Comparison of ENCODE assay signal across 35 mouse cellular contexts in genomic region chr10:37090411-37090810, GRCm38 (mm10).
"Had no signal": no experiment of that assay in that cellular context is flagged by ENCODE, and none has a peak within 500 bp of the region (broad histone marks: within the 10 kb centered on the region; RNA-seq: fewer than 3 reads in every experiment).

No protein-coding gene starts in this region.

- H3K9me3 ChIP-seq: heart, embryonic 10.5 days; heart, embryonic 15.5 days; hindbrain, embryonic 15.5 days; intestine, embryonic 15.5 days; kidney, embryonic 15.5 days had no signal

- H3K27me3 ChIP-seq: heart, embryonic 12.5 days; heart, embryonic 13.5 days; heart, embryonic 15.5 days; hindbrain, embryonic 12.5 days; hindbrain, embryonic 13.5 days; hindbrain, embryonic 15.5 days; intestine, embryonic 15.5 days; kidney, embryonic 15.5 days had no signal

- DNase-seq: heart, postnatal 10 days; heart, postnatal 14 days; heart, postnatal 36 days; heart, postnatal 4 days; kidney, adult 11 months; kidney, adult 18-20 months; kidney, adult 2 months; kidney, adult 8-10 months; kidney, adult 9 months; kidney, postnatal 10 days; kidney, postnatal 14 days; kidney, postnatal 25 days; kidney, postnatal 36 days; kidney, postnatal 4 days; layer of hippocampus, adult 9-11 months; layer of hippocampus, postnatal 36 days had no signal

- H3K4me1 ChIP-seq: heart, embryonic 10.5 days; heart, embryonic 12.5 days; heart, embryonic 15.5 days; hindbrain, embryonic 12.5 days; hindbrain, embryonic 13.5 days; hindbrain, embryonic 15.5 days; intestine, embryonic 15.5 days; kidney, embryonic 15.5 days had no signal

- H3K36me3 ChIP-seq: heart, embryonic 10.5 days; heart, embryonic 12.5 days; heart, embryonic 13.5 days; heart, embryonic 15.5 days; hindbrain, embryonic 12.5 days; hindbrain, embryonic 13.5 days; hindbrain, embryonic 15.5 days; intestine, embryonic 15.5 days; kidney, embryonic 15.5 days had no signal

- H3K4me3 ChIP-seq: heart, embryonic 10.5 days; heart, embryonic 12.5 days; heart, embryonic 13.5 days; heart, embryonic 15.5 days; hindbrain, embryonic 12.5 days; hindbrain, embryonic 13.5 days; hindbrain, embryonic 15.5 days; intestine, embryonic 15.5 days; kidney, embryonic 15.5 days; layer of hippocampus, adult 2 months; left cerebral cortex, adult 2 months had no signal

- H3K4me2 ChIP-seq: heart, embryonic 11.5 days; heart, embryonic 12.5 days; heart, embryonic 13.5 days; heart, embryonic 15.5 days; hindbrain, embryonic 12.5 days; hindbrain, embryonic 13.5 days; hindbrain, embryonic 14.5 days; hindbrain, embryonic 15.5 days; intestine, embryonic 15.5 days; kidney, embryonic 15.5 days had no signal

- ATAC-seq: hindbrain, embryonic 16.5 days; hindbrain, postnatal 0 days; inflammation-experienced regulatory T-cells, adult 6 months; intestine, embryonic 15.5 days; intestine, embryonic 16.5 days; intestine, postnatal 0 days had no signal

- H3K9ac ChIP-seq: heart, embryonic 12.5 days; heart, embryonic 13.5 days; heart, embryonic 15.5 days; hindbrain, embryonic 12.5 days; hindbrain, embryonic 13.5 days; hindbrain, embryonic 14.5 days; hindbrain, embryonic 15.5 days; intestine, embryonic 15.5 days; kidney, embryonic 15.5 days had no signal

- H3K27ac ChIP-seq: heart, embryonic 10.5 days; heart, embryonic 13.5 days; heart, embryonic 15.5 days; hindbrain, embryonic 12.5 days; hindbrain, embryonic 13.5 days; hindbrain, embryonic 14.5 days; hindbrain, embryonic 15.5 days; hindbrain, postnatal 0 days; intestine, embryonic 15.5 days; kidney, embryonic 15.5 days; kidney, postnatal 0 days; layer of hippocampus, adult 2 months; left cerebral cortex, adult 2 months had no signal
